Mouse (Mus musculus) cerebellum, adult 9-10 months (tissue): Measurements from ENCODE around the gene Gm16223.

ENCODE experiments used
- DNase-seq: peaks from one replicate; pipeline ENCODE4 v3.0.0; 2022

The Gm16223 gene

DNA sequence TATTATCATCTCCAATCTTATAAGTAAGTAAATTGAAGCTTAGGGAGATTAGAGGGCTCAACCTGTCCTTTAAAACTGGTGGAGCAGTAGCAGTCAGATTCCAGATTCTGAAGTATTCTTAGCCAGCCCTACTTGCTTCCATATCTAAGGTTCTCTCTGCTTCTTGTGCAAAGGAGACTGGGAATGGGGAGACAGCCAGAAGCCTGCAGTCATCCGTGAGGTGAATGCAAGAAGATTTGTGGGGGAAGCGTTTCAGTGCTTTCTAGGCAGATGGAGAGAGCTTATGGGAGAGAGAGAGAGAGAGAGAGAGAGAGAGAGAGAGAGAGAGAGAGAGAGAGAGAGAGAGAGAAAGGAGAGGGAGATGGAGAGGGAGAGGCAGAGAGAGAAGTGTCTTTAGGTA, 160.9 kb downstream of the Gm16223 start:
- no peak for DNase-seq

DNA sequence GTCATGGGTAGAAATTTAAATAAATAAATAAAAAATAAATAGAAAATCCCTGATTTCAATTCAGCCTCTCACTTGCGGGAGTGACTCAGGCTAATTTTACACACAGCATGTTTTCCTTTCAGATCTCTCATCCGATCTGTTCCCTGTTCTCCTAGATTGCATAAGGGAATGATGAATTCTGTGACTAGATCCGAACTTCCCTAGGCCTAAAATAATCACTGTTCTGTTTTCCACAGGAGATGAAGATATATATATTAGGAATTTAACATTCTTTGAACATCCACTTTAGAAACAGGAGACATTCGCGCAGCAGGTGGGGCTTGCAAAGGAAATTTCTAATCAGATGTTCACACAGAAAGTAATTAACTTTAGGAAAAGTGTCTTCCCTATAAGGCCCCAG, 171.5 kb downstream of the Gm16223 start:
- no peak for DNase-seq

DNA sequence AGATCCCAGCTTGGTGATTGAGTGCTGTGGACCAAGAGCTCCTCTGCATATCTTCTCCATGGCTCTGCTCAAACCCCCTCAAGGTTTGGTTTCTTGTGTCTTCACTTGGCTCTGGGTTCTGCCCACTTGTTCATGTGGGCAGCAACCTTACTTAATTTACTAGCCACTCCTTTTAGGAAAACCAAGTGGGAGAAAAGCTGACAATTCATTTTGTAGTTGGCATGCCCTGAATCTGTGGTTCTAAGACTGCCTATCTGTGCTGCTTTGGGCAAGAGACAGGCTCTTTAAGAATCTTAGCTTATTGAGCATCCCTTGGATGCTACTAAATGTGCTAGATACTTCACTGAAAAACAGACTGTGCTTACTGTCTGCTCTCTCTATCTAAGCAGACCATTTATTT, 172.0 kb downstream of the Gm16223 start:
- no peak for DNase-seq

DNA sequence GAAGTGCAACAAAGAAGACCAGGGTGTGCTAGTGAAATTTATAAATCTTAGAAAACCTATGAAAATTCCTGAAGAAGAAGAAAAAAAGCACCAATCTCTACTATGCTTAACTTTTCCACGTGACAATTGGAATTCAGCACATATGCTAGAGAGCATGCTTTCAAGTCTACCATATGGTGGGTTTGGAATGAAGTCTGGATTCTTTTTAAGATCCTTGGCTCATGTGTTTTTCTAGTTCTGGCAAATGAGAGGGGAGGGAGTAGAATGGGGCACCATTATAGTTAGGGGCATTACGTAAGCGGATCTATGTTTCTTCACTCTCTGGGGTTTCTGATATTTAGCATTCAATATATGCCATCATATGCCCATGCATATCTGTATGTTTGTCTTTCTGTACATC, 182.6 kb downstream of the Gm16223 start:
- no peak for DNase-seq
